Mouse (Mus musculus) forebrain, embryonic 11.5 days (tissue): ENCODE data around the gene Cd109. TPM values are rescaled to one million over a fixed set of nuclear protein-coding genes. Genes with fewer than 3 reads are reported as not detected.

Experiments
- ATAC-seq: fragments of 200-750 bp; cut with Nextera tagmentation; replicated peaks from 2 replicates; pipeline ENCODE4 v1.8.0; 2017; ENCODE audit warnings: moderate TSS enrichment; ENCODE audit not compliant: low FRiP score
- DNase-seq: peaks from one replicate; pipeline ENCODE4 v3.0.0-alpha.2; 2017; ENCODE audit warnings: low spot score
- H3K27ac ChIP-seq: fragments of 300-500 bp; sonication (generic); 2 replicates; pipeline ENCODE4 v1.5.1; 2014; ENCODE audit warnings: low read depth, low read length
- H3K27me3 ChIP-seq: fragments of 300-500 bp; sonication (generic); 2 replicates; pipeline ENCODE4 v1.6.1; 2014; ENCODE audit warnings: mild to moderate bottlenecking, low read length, mixed read lengths; ENCODE audit not compliant: control insufficient read depth, insufficient read depth
- H3K36me3 ChIP-seq: fragments of 300-500 bp; sonication (generic); 2 replicates; pipeline ENCODE4 v1.6.1; 2014; ENCODE audit warnings: mild to moderate bottlenecking, low read length, moderate library complexity, mixed read lengths; ENCODE audit not compliant: control insufficient read depth, insufficient read depth
- H3K4me1 ChIP-seq: fragments of 300-500 bp; sonication (generic); replicated peaks from 2 replicates; pipeline ENCODE4 v1.6.1; 2014; ENCODE audit warnings: low read length, mixed read lengths; ENCODE audit not compliant: control insufficient read depth, insufficient read depth
- H3K4me2 ChIP-seq: fragments of 300-500 bp; sonication (generic); 2 replicates; pipeline ENCODE4 v1.6.1; 2014; ENCODE audit warnings: low read depth, mild to moderate bottlenecking, low read length, moderate library complexity, mixed read lengths; ENCODE audit not compliant: severe bottlenecking
- H3K4me3 ChIP-seq: fragments of 300-500 bp; sonication (generic); 2 replicates; pipeline ENCODE4 v1.5.1; 2014; ENCODE audit warnings: low read depth, low read length
- H3K9ac ChIP-seq: fragments of 300-500 bp; sonication (generic); 2 replicates; pipeline ENCODE4 v1.6.1; 2014; ENCODE audit warnings: low read length
- H3K9me3 ChIP-seq: fragments of 300-500 bp; sonication (generic); 2 replicates; pipeline ENCODE4 v1.6.1; 2016; ENCODE audit warnings: low read length, mixed read lengths; ENCODE audit not compliant: control insufficient read depth
- WGBS: fragments of 180-500 bp; shearing (Covaris S2); extraction: QIAGEN DNeasy Blood & Tissue Kit; methylation state at CpG from one replicate; pipeline ENCODE4 v1.1.7; 2014; 5-methylcytosine and 5-hydroxymethylcytosine counted together
- polyA plus RNA-seq: library from polyadenylated mRNA; unstranded; fragments of >200 nt; fragmentation: Nextera tagmentation; extraction: Ambion mirVana; gene quantifications from 2 replicates; pipeline ENCODE4 v1.2.1, GENCODE M21; 2014

Gene Cd109
- polyA plus RNA-seq, 1 experiment from 2014 or later = 4.6 TPM

DNA sequence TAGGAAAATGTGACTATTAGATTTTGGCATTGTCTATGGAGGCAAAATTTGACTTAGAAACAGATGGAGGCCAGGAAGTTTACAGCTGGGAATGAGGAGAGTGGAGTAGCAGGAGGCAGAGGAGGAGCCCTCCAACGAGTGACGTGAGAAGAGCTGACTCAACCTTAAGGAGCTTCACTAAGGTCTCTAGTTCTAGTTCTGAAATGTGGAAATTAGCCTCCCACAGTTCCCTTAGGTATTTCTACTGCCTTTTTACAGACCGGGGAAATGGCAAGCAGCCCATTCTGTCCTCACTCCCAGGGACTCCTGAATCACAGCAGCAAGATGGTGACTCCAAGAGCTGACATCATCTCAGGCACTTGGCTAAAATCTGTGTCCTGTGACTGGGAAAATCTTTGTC lies 134.9 kb downstream of the Cd109 start:
- H3K27ac ChIP-seq = no peak overlapping the region
- H3K9ac ChIP-seq = no peak overlapping the region
- no peak for DNase-seq
- no peaks in the 10 kb centered on the region for H3K9me3 ChIP-seq
- ATAC-seq = no peak
- no peaks in the 10 kb centered on the region for H3K36me3 ChIP-seq
- H3K4me3 ChIP-seq = no peak overlapping the region
- H3K27me3 ChIP-seq = no peaks in the 10 kb centered on the region
- 87% methylated on average over 3 of the region's 3 CpGs for whole genome bisulfite sequencing
- no peaks in the 10 kb centered on the region for H3K4me1 ChIP-seq
- H3K4me2 ChIP-seq = no peak overlapping the region

Other genes with a start within 250 kb of the Cd109 start
- gene Dppa5a, start 247.4 kb upstream of the Cd109 start, polyA plus RNA-seq = 0.48 and 0.65 TPM in 2 replicates
- gene Ooep, start 236.8 kb upstream of the Cd109 start, polyA plus RNA-seq = 4.7 and 5.2 TPM in 2 replicates
- gene Ddx43, start 219.8 kb upstream of the Cd109 start, polyA plus RNA-seq = 0.28 and 0.49 TPM in 2 replicates
- gene Cgas, start 172.3 kb upstream of the Cd109 start, polyA plus RNA-seq = 0.39 and 0.44 TPM in 2 replicates
- 28.0 and 30.6 TPM in 2 replicates for gene Mto1, start 167.3 kb upstream of the Cd109 start, polyA plus RNA-seq
- 0.72 and 0.80 TPM in 2 replicates for gene Gm17324, start 166.8 kb upstream of the Cd109 start, polyA plus RNA-seq
- 4,522 and 4,661 TPM in 2 replicates for gene Eef1a1, start 126.4 kb upstream of the Cd109 start, polyA plus RNA-seq
- gene Slc17a5, start 27.5 kb upstream of the Cd109 start, polyA plus RNA-seq = 10.1 and 12.7 TPM in 2 replicates